Mouse (Mus musculus) bone marrow, adult 2 months (tissue): ENCODE measurements around the gene Tor2a. TPM values are rescaled to one million over a fixed set of nuclear protein-coding genes. Genes with fewer than 3 reads are reported as not detected.

Source experiments
- H3K27ac ChIP-seq: fragments of 200-500 bp; 2 replicates; pipeline ENCODE4 v1.5.1; 2012; ENCODE audit warnings: low read depth, mild to moderate bottlenecking, control low read depth, inconsistent platforms, low read length; ENCODE audit not compliant: control insufficient read depth, poor library complexity, insufficient read depth
- H3K4me1 ChIP-seq: fragments of 200-500 bp; 2 replicates; pipeline ENCODE4 v1.6.1; 2011; ENCODE audit warnings: low read length; ENCODE audit not compliant: control insufficient read depth, insufficient read depth
- H3K4me3 ChIP-seq: fragments of 200-500 bp; replicated peaks from 2 replicates; pipeline ENCODE3; 2011; ENCODE audit warnings: mild to moderate bottlenecking, low read depth, low read length, control low read depth; ENCODE audit not compliant: control insufficient read depth
- CTCF ChIP-seq: fragments of 200-500 bp; IDR thresholded peaks from 2 replicates; pipeline ENCODE4 v1.5.1; 2011; ENCODE audit warnings: low read length, control low read depth; ENCODE audit not compliant: control insufficient read depth, insufficient read depth
- POLR2A ChIP-seq: fragments of 200-500 bp; IDR thresholded peaks from 2 replicates; pipeline ENCODE4 v1.6.1; 2011; ENCODE audit warnings: low read depth, mild to moderate bottlenecking, control low read depth, low read length, borderline replicate concordance; ENCODE audit not compliant: control insufficient read depth
- WGBS: fragments of 180-500 bp; shearing (Covaris S2); methylation state at CpG from one replicate; pipeline ENCODE4 v1.1.7; 2018; 5-methylcytosine and 5-hydroxymethylcytosine counted together
- polyA plus RNA-seq: library from polyadenylated mRNA; stranded (reverse); fragments of >200 nt; gene quantifications from 2 replicates; pipeline ENCODE4 v1.2.4, GENCODE M21; 2011; ENCODE audit warnings: low replicate concordance; ENCODE audit not compliant: missing spikeins, insufficient read depth, insufficient read length

Gene Tor2a
- polyA plus RNA-seq, 1 experiment = 13.6 TPM

DNA sequence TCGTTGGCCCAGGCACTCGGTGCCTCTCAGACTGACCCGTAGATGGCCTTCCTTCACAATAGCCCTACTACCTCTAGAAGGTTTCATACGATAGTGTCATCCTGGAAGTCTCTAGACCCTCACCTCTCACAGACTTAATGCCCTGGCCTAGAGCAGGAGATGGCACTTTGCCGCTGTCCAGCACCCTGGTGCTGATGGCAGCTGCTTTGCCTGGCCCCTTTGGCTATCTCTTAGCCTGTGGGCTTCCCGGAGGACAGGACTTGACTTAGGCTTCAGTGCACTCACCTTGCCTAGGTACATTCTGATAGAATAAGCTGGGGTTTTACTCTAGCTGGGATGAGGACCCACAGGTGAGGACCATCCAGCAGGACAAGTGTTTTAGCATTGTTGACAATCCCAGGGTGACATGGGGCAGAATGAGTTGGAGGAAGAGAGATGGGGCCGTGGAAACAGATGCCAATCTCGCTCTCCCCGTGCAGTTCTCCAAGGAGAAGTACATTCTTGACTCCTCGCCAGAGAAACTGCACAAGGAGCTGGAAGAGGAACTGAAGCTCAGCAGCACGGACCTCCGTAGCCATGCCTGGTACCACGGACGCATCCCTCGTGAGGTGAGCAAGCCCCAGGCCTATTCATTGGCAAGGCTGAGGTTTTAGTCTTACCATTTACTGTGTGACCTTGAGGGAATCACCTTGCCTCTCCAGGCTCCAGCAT is 12.6 kb upstream of the Tor2a start:
- Histone ChIP-seq H3K4me3 (no peak overlapping the region), H3K27ac (no peak overlapping the region), H3K4me1 (no peaks in the 10 kb centered on the region)
- WGBS = 49% methylated on average over 15 of the region's 15 CpGs
- TF ChIP-seq POLR2A = no peak
- no peak for TF ChIP-seq CTCF

DNA sequence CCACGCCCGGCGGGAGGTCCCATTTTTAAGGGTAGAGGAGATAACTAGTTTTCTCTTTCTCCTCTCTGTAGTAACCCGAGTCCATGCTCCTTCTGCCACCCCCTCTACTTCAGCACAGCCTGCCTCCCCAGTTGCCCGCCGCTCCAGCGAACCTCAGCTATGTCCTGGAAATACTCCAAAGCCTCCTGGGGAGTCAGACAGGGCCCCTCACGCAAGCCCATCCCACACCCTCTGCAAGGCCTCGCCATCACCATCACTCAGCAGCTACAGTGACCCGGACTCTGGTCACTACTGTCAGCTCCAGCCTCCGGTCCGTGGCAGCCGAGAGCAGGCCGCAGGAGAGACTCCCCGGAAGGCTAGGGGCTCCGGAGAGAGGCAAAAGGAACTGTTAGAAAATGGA is 8.0 kb upstream of the Tor2a start:
- TF ChIP-seq POLR2A (no peak), CTCF (no peak)
- H3K4me1 ChIP-seq = no peaks in the 10 kb centered on the region
- no peak overlapping the region for H3K4me3 ChIP-seq
- WGBS = 90% methylated on average over 16 of the region's 16 CpGs
- H3K27ac ChIP-seq = no peak overlapping the region

DNA sequence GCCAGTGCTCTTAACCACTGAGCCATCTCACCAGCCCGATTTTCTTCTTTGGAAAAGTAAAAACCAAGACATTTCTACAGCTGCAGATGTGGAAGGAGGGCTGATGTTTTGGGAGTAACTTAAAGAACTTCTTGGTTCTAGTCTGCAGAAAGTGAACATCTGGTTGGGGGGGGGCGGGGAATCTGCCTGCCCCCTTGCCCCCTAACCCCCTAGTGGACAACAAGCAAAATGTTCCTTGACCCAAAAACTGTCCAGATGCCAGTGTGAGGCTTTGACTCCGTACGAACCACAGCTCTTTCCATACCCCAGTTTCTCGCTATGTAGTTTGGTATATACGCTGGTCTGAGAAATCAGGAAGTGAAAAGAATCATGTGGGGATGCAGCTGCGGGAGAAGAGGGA is 6.8 kb upstream of the Tor2a start:
- no peak overlapping the region for H3K4me3 ChIP-seq
- H3K27ac ChIP-seq = no peak overlapping the region
- WGBS = 71% methylated on average over 7 of the region's 7 CpGs
- no peaks in the 10 kb centered on the region for H3K4me1 ChIP-seq
- TF ChIP-seq POLR2A = no peak
- no peak for TF ChIP-seq CTCF

DNA sequence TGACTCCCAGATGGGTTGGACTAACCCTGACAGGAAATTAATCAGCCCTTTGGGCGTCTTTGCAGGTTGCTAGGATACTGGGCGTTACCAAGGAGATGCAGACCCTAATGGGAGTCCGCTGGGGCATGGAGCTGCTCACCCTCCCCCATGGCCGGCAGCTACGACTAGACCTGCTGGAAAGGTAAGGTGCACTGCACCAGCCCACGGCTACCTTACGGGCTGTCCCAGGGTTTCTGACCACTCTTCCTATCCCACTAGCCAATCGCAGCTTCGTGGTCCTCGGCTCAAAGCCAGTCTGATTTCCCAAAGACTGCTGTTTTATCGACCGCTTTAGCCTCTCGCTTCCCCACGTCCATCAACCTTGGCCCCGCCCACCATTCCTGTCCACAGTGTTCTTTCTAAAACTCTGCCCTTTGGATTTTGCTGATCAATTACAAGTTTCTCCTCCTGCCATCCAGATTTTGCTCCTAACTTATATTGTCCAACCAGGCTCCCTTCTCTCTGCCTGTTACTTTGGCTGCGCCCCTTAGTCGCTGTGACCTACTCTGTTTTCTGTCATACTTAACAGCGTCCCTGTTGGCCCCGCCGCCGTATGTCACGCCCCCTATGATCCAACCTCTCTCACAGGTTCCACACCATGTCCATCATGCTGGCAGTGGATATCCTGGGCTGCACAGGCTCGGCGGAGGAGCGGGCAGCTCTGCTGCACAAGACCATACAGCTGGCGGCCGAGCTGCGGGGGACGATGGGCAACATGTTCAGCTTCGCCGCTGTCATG is 6.0 kb upstream of the Tor2a start:
- TF ChIP-seq POLR2A (no peak), CTCF (no peak)
- no peak overlapping the region for H3K4me3 ChIP-seq
- 88% methylated on average over 31 of the region's 31 CpGs for WGBS
- H3K4me1 ChIP-seq = no peaks in the 10 kb centered on the region
- H3K27ac ChIP-seq = no peak overlapping the region

DNA sequence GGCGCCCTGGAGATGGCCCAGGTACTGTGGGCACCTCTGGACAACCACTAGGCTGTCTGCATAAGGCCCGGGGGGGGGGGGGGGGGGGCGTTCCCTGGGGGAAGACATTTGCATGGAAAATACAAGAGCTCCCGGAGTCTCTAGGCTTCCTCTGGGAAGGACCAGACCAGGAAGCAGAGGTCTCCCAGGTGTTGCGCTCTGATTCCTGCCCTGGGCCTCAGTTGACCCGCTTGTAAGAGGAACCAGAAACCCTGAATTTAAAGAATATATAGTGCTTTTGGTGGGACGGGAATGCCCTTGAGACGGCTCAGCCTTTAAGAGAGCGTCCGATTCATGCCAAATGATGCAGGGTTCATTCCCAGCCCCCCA is 5.4 kb upstream of the Tor2a start:
- H3K4me1 ChIP-seq = no peaks in the 10 kb centered on the region
- 79% methylated on average over 10 of the region's 10 CpGs for WGBS
- no peak overlapping the region for H3K4me3 ChIP-seq
- H3K27ac ChIP-seq = no peak overlapping the region
- TF ChIP-seq CTCF (no peak), POLR2A (no peak)

DNA sequence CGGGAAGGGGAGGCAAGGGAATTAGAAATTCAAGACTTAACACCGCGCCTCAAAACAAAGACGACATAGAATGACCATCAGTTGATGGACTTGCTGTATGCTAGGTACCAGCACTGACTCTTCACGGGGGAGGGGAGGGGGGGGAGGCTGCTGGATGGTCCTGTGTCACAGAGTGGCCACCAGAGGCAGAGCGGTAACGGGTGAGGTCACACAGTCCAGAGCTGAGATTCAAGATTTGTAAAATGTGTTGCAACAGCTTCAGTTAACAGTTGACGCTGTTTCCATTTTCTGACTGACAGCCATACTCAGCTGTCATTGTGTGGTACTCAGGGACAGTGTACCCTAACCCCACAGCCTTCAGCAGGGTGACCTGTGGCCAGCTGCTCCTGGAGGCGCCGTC is 4.9 kb upstream of the Tor2a start:
- Histone ChIP-seq H3K4me3 (no peak overlapping the region), H3K4me1 (no peaks in the 10 kb centered on the region), H3K27ac (no peak overlapping the region)
- 69% methylated on average over 10 of the region's 10 CpGs for WGBS
- TF ChIP-seq POLR2A (no peak), CTCF (no peak)

DNA sequence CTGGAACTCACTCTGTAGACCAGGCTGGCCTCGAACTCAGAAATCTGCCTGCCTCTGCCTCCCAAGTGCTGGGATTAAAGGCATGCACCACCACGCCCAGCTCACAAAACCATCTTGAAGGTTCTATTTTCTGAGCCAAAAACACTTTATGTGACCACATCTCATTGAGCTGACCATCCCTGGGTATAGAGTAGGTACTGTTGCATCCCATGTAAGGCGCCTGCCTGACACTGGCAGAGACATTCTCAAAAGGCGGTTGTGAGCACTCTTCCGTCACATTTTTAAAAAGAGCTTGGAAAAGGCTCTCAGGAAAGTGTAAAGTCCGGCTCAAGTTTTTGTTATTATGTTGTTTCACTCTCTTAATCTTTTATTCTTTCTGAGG is 369 bp upstream of the Tor2a start:
- Histone ChIP-seq H3K4me1 (no peaks in the 10 kb centered on the region), H3K27ac (no peak overlapping the region), H3K4me3 (no peak overlapping the region)
- WGBS = 35% methylated on average over 6 of the region's 6 CpGs
- TF ChIP-seq CTCF = no peak

DNA sequence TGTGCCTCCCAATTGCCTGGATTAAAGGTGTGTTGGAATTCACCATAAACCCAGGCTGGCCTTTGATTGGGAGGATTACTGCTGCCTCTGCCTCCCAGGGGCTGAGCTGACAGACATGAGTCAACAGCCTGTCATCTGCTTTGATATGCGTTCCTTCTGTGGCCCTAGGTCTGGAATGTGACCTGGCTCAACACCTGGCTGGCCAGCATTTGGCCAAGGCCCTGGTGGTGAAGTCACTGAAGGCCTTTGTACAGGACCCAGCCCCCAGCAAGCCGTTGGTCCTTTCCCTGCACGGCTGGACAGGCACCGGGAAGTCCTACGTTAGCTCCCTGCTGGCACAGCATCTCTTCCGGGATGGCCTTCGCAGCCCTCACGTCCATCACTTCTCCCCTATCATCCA is 1.5 kb downstream of the Tor2a start:
- TF ChIP-seq POLR2A (no peak), CTCF (no peak)
- WGBS = 93% methylated on average over 8 of the region's 8 CpGs
- no peaks in the 10 kb centered on the region for H3K4me1 ChIP-seq
- no peak overlapping the region for H3K4me3 ChIP-seq
- H3K27ac ChIP-seq = no peak overlapping the region

DNA sequence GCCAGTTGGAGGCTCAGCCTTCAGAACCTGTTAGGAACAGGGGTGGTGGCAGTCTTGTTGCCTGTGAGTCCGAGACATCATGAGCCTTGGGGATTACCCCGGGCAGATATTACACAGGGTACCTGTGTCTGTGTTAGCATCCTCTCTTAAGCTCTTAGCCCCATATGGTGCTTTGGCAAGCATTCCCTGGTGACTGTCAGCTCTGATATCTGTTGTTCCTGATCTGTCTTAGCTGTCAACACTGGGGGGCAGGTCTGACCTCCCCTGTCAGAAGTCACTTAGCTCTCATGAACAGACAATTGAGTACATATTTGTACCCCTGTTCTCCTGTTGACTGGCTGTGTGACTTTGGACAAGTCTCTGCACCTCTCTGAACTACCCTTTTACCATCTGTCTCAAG is 2.0 kb downstream of the Tor2a start:
- 88% methylated on average over 2 of the region's 2 CpGs for WGBS
- TF ChIP-seq CTCF (no peak), POLR2A (no peak)
- Histone ChIP-seq H3K27ac (no peak overlapping the region), H3K4me1 (no peaks in the 10 kb centered on the region), H3K4me3 (no peak overlapping the region)
